Mouse (Mus musculus): Measurements from ENCODE around the gene Vmn1r189. TPM values are rescaled to one million over a fixed set of nuclear protein-coding genes. Genes with fewer than 3 reads are reported as not detected.
"Not testable (repeated sequence)": the region's sequence is repeated elsewhere in the genome, so short reads cannot be mapped to it uniquely, and the experiment has no call there.

Gene Vmn1r189
- total RNA-seq (2012; rRNA removed) (not detected in 2 replicates), polyA plus RNA-seq (2012; ENCODE audit: insufficient read depth in 1 of 2, insufficient read length in 2 of 2, low read depth in 1 of 2, low replicate concordance in 2 of 2, missing spikeins in 1 of 2) (not detected)

GRCm38 (mm10) chr13:22105724-22106123 is at the start of gene Vmn1r189:
Vmn1r189 (minus strand) TSS chr13:22105824.
- not testable (repeated sequence) for DNase-seq (ENCODE audit: low read depth, low spot score); H3K4me3 ChIP-seq (ENCODE audit: control insufficient read depth in 1 of 2, insufficient read depth in 1 of 2, low read depth in 2 of 2, low read length in 2 of 2); H3K9ac ChIP-seq (ENCODE audit: control insufficient read depth, low read depth, low read length, poor library complexity, severe bottlenecking); H3K27ac ChIP-seq (ENCODE audit: control insufficient read depth, low read depth, low read length); H3K36me3 ChIP-seq (ENCODE audit: control insufficient read depth in 1 of 2, insufficient read depth in 2 of 2, low read length in 2 of 2); H3K79me2 ChIP-seq (ENCODE audit: control insufficient read depth, insufficient read depth, low read length, poor library complexity); H3K27me3 ChIP-seq (ENCODE audit: control insufficient read depth in 1 of 2, insufficient read depth in 2 of 2, low read length in 2 of 2); H3K9me3 ChIP-seq (replicated peaks; ENCODE audit: insufficient read depth, low read length); H3K4me1 ChIP-seq (ENCODE audit: control insufficient read depth in 1 of 2, insufficient read depth in 2 of 2, low read length in 2 of 2)

DNA sequence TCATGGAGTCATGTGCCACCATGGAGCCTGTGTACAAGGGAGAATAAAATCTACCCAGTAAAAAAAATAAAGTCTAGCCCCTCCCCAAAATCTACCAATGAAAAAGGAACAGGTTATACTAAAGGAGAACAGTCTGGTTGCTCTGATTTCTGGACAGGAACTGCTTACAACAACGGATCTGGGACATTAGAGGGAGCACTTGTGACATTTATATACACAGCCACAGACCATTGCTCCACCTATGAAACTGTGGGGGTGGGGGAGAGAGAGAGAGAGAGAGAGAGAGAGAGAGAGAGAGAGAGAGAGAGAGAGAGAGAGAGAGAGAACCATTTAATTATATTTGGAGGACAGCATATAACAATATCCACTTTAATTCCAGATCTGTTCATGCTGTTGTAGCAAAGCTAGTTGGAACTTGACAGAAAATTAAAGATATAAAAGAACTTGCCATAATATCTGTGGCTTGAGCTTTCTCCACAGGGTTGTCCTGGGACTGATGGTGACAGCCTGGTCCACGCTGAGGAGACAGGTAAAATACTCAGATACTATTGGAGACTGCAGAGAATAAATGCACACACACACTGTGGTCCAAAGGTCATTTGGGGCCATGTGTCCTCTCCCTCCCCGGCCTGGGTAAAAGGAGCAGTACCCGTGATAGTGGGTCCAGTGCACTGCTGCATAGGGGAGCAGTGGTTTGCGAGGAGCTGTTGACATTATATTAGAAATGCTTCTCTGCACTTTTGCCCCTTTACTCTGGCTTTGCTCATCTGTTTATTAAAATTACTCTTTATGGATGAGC is 31.1 kb upstream of the Vmn1r189 start:
- H3K9me3 ChIP-seq (replicated peaks; ENCODE audit: insufficient read depth, low read length); H3K9ac ChIP-seq (ENCODE audit: control insufficient read depth, low read depth, low read length, poor library complexity, severe bottlenecking); H3K27ac ChIP-seq (ENCODE audit: control insufficient read depth, low read depth, low read length); H3K79me2 ChIP-seq (ENCODE audit: control insufficient read depth, insufficient read depth, low read length, poor library complexity); DNase-seq (ENCODE audit: low read depth, low spot score); H3K4me3 ChIP-seq (ENCODE audit: control insufficient read depth in 1 of 2, insufficient read depth in 1 of 2, low read depth in 2 of 2, low read length in 2 of 2); H3K27me3 ChIP-seq (ENCODE audit: control insufficient read depth in 1 of 2, insufficient read depth in 2 of 2, low read length in 2 of 2); H3K36me3 ChIP-seq (ENCODE audit: control insufficient read depth in 1 of 2, insufficient read depth in 2 of 2, low read length in 2 of 2); H3K4me1 ChIP-seq (ENCODE audit: control insufficient read depth in 1 of 2, insufficient read depth in 2 of 2, low read length in 2 of 2): not testable (repeated sequence)

GRCm38 (mm10) chr13:22084140-22084539 is 21.5 kb downstream of the Vmn1r189 start, which contains the start of gene Vmn1r188:
Vmn1r188 (plus strand) TSS chr13:22084440.
- not testable (repeated sequence) for H3K9me3 ChIP-seq (replicated peaks; ENCODE audit: insufficient read depth, low read length); H3K27ac ChIP-seq (ENCODE audit: control insufficient read depth, low read depth, low read length); H3K9ac ChIP-seq (ENCODE audit: control insufficient read depth, low read depth, low read length, poor library complexity, severe bottlenecking)

GRCm38 (mm10) chr13:22063468-22063867 is 42.2 kb downstream of the Vmn1r189 start:
- Histone ChIP-seq H3K4me3 (ENCODE audit: control insufficient read depth in 1 of 2, insufficient read depth in 1 of 2, low read depth in 2 of 2, low read length in 2 of 2) (no peak overlapping the region), H3K36me3 (ENCODE audit: control insufficient read depth in 1 of 2, insufficient read depth in 2 of 2, low read length in 2 of 2) (no peaks in the 10 kb centered on the region), H3K9me3 (replicated peaks; ENCODE audit: insufficient read depth, low read length) (no peaks in the 10 kb centered on the region), H3K4me1 (ENCODE audit: control insufficient read depth in 1 of 2, insufficient read depth in 2 of 2, low read length in 2 of 2) (no peaks in the 10 kb centered on the region), H3K9ac (ENCODE audit: control insufficient read depth, low read depth, low read length, poor library complexity, severe bottlenecking) (no peak overlapping the region), H3K79me2 (ENCODE audit: control insufficient read depth, insufficient read depth, low read length, poor library complexity) (no peaks in the 10 kb centered on the region), H3K27me3 (ENCODE audit: control insufficient read depth in 1 of 2, insufficient read depth in 2 of 2, low read length in 2 of 2) (no peaks in the 10 kb centered on the region), H3K27ac (ENCODE audit: control insufficient read depth, low read depth, low read length) (no peak overlapping the region)
- DNase-seq (ENCODE audit: low read depth, low spot score): no peak
- TF ChIP-seq EP300 (IDR thresholded peaks at IDR 0.05; ENCODE audit: low read depth in 1 of 2, low read length in 2 of 2) (no peak), SIN3A (IDR thresholded peaks at IDR 0.05; ENCODE audit: low read length) (no peak)

More at GRCm38 (mm10) chr13:22084140-22084539, 21.5 kb downstream of the Vmn1r189 start, which contains the start of gene Vmn1r188:
- H3K27me3 ChIP-seq (ENCODE audit: control insufficient read depth in 1 of 2, insufficient read depth in 2 of 2, low read length in 2 of 2); DNase-seq (ENCODE audit: low read depth, low spot score); H3K36me3 ChIP-seq (ENCODE audit: control insufficient read depth in 1 of 2, insufficient read depth in 2 of 2, low read length in 2 of 2); H3K4me1 ChIP-seq (ENCODE audit: control insufficient read depth in 1 of 2, insufficient read depth in 2 of 2, low read length in 2 of 2); H3K79me2 ChIP-seq (ENCODE audit: control insufficient read depth, insufficient read depth, low read length, poor library complexity); H3K4me3 ChIP-seq (ENCODE audit: control insufficient read depth in 1 of 2, insufficient read depth in 1 of 2, low read depth in 2 of 2, low read length in 2 of 2): not testable (repeated sequence)

Measured in MEL (cell line).